Mouse (Mus musculus): Measurements from ENCODE around the gene Cwh43.
"Not testable (repeated sequence)": the region's sequence is repeated elsewhere in the genome, so short reads cannot be mapped to it uniquely, and the experiment has no call there.

Gene Cwh43

GRCm38 (mm10) chr5:73474412-73475405 is 68.8 kb downstream of the Cwh43 start:
- DNase-seq (ENCODE audit: low spot score in 2 of 2): no peak

GRCm38 (mm10) chr5:73480700-73481099 is 74.8 kb downstream of the Cwh43 start, which contains the start of gene Dcun1d4:
TSS of gene Dcun1d4 (plus strand) at chr5:73481000.
- DNase-seq (ENCODE audit: low spot score in 2 of 2): no peak

- no peak for DNase-seq (ENCODE audit: low spot score in 2 of 2)
Measured at GRCm38 (mm10) chr5:73481401-73481800, 75.5 kb downstream of the Cwh43 start.

- DNase-seq (ENCODE audit: low spot score in 2 of 2): not testable (repeated sequence)
Measured at GRCm38 (mm10) chr5:73482381-73482780, 76.5 kb downstream of the Cwh43 start.

GRCm38 (mm10) chr5:73484016-73484615 is 78.2 kb downstream of the Cwh43 start:
- DNase-seq (ENCODE audit: low spot score in 2 of 2): no peak

- DNase-seq (ENCODE audit: low spot score in 2 of 2): no peak
Measured at GRCm38 (mm10) chr5:73486451-73486850, 80.6 kb downstream of the Cwh43 start.

- no peak for DNase-seq (ENCODE audit: low spot score in 2 of 2)
Measured at GRCm38 (mm10) chr5:73489915-73490314, 84.0 kb downstream of the Cwh43 start.

- peak; percentile 95 to 99 for DNase-seq (ENCODE audit: low spot score in 2 of 2)
Measured at GRCm38 (mm10) chr5:73490596-73491073, 84.8 kb downstream of the Cwh43 start.

- peak in 1 of 2 experiments; percentile 10 for DNase-seq (ENCODE audit: low spot score in 2 of 2)
Measured at GRCm38 (mm10) chr5:73491074-73491836, 85.4 kb downstream of the Cwh43 start.

- peak; percentile 84 to 88 for DNase-seq (ENCODE audit: low spot score in 2 of 2)
Measured at GRCm38 (mm10) chr5:73491837-73492720, 86.2 kb downstream of the Cwh43 start.

- no peak for DNase-seq (ENCODE audit: low spot score in 2 of 2)
Measured at GRCm38 (mm10) chr5:73497401-73497800, 91.5 kb downstream of the Cwh43 start.

- no peak for DNase-seq (ENCODE audit: low spot score in 2 of 2)
Measured at GRCm38 (mm10) chr5:73498559-73498958, 92.7 kb downstream of the Cwh43 start.

- DNase-seq (ENCODE audit: low spot score in 2 of 2): no peak
Measured at GRCm38 (mm10) chr5:73500867-73501440, 95.1 kb downstream of the Cwh43 start.

GRCm38 (mm10) chr5:73502422-73502821 is 96.5 kb downstream of the Cwh43 start:
- no peak for DNase-seq (ENCODE audit: low spot score in 2 of 2)
